Mouse (Mus musculus): Measurements from ENCODE around the gene Krt81. TPM values are rescaled to one million over a fixed set of nuclear protein-coding genes. Genes with fewer than 3 reads are reported as not detected.

Krt81 gene
- total RNA-seq (2012; rRNA removed) (not detected in 2 replicates), polyA plus RNA-seq (2012; ENCODE audit: insufficient read depth in 1 of 2, insufficient read length in 2 of 2, low read depth in 1 of 2, low replicate concordance in 2 of 2, missing spikeins in 1 of 2) (not detected)

DNA sequence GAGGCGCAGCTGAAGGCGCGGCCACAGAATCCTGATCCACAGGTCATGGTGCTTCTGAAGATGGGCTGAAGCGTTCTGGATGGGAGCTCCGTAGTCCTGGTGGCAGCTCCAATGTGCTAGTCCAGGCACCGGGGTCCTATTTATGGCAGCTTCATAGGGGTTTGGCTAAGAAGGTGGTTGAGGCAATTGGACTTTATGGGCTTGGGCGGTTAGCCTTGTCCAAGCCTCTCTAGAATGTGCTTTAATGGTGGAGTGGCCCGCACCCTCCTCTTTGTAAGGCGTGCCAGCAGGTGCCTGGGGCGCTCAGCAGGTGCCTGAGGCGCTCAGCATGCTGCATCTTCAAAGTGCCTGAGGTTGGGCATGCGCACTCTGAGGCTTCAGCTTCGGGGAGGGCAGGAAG, at the start of gene Krt81:
Krt81 (minus strand) TSS at position 101 of the 400 bp plus-strand sequence.
- DNase-seq (ENCODE audit: low read depth, low spot score), result no peak
- Histone ChIP-seq H3K36me3 (ENCODE audit: control insufficient read depth in 1 of 2, insufficient read depth in 2 of 2, low read length in 2 of 2) (no peaks in the 10 kb centered on the region), H3K27me3 (ENCODE audit: control insufficient read depth in 1 of 2, insufficient read depth in 2 of 2, low read length in 2 of 2) (peaks cover 0 to 2% of the 10 kb centered on the region in 2 experiments; a peak in 1 of 4 replicates), H3K79me2 (ENCODE audit: control insufficient read depth, insufficient read depth, low read length, poor library complexity) (no peaks in the 10 kb centered on the region), H3K4me1 (ENCODE audit: control insufficient read depth in 1 of 2, insufficient read depth in 2 of 2, low read length in 2 of 2) (no peaks in the 10 kb centered on the region), H3K4me3 (ENCODE audit: control insufficient read depth in 1 of 2, insufficient read depth in 1 of 2, low read depth in 2 of 2, low read length in 2 of 2) (no peak within 1 kb of the TSS), H3K9me3 (replicated peaks; ENCODE audit: insufficient read depth, low read length) (no peaks in the 10 kb centered on the region), H3K27ac (ENCODE audit: control insufficient read depth, low read depth, low read length) (no peak within 1 kb of the TSS), H3K9ac (ENCODE audit: control insufficient read depth, low read depth, low read length, poor library complexity, severe bottlenecking) (no peak within 1 kb of the TSS)
- TF ChIP-seq ZKSCAN1 (IDR thresholded peaks at IDR 0.05; ENCODE audit: low read depth, low read length) (no peak), CHD1 (IDR thresholded peaks at IDR 0.05; ENCODE audit: low read depth, low read length) (no peak), TCF12 (IDR thresholded peaks at IDR 0.05; ENCODE audit: low read depth, low read length) (no peak)

DNA sequence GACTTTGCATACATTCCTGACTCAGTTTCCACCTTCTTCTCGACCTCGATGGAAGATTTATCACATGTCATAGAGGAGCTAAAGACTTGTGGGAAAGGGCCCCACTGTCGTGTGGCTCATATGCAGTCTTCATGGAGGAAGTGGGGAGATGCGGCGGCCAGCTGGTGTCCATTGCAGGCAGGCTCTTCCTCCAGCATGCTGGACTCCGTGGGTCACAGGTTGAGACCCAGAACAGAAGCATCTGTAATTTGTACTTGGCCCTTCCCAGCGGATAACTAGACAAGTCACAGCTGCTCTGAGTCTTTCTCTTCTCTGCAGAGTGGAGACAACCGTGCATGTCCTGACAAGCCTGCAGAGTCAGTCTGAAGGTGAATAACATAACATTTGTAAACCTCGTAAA, 44.7 kb upstream of the Krt81 start:
- TF ChIP-seq MYC (IDR thresholded peaks at IDR 0.05; ENCODE audit: low read depth, low read length), result no peak
- no peak for TF ChIP-seq POLR2AphosphoS2 (IDR thresholded peaks at IDR 0.05; ENCODE audit: low read length)
- TF ChIP-seq TCF12 (IDR thresholded peaks at IDR 0.05; ENCODE audit: low read depth, low read length), result no peak
- no peak for TF ChIP-seq ZKSCAN1 (IDR thresholded peaks at IDR 0.05; ENCODE audit: low read depth, low read length)
- TF ChIP-seq CHD2 (IDR thresholded peaks at IDR 0.05; ENCODE audit: low read length), result no peak
- no peak for TF ChIP-seq SMC3 (IDR thresholded peaks at IDR 0.05; ENCODE audit: low read depth, low read length)
- TF ChIP-seq USF2 (IDR thresholded peaks at IDR 0.05; ENCODE audit: borderline replicate concordance in 1 of 2, insufficient read depth in 1 of 2, low read depth in 1 of 2, low read length in 2 of 2), result no peak
- TF ChIP-seq ZC3H11A (IDR thresholded peaks at IDR 0.05; ENCODE audit: low read depth, low read length), result no peak
- no peak for TF ChIP-seq HCFC1 (IDR thresholded peaks at IDR 0.05; ENCODE audit: low read depth, low read length)
- TF ChIP-seq TBP (IDR thresholded peaks at IDR 0.05; ENCODE audit: low read depth, low read length), result no peak
- TF ChIP-seq CHD1 (IDR thresholded peaks at IDR 0.05; ENCODE audit: low read depth, low read length), result no peak
- TF ChIP-seq GATA1 (IDR thresholded peaks at IDR 0.05; ENCODE audit: low read depth, low read length), result no peak
- TF ChIP-seq NELFE (IDR thresholded peaks at IDR 0.05; ENCODE audit: low read depth, low read length), result no peak
- TF ChIP-seq CTCF (IDR thresholded peaks at IDR 0.05 in 2 of 3, conservative IDR thresholded peaks at IDR 0.05 in 1 of 3; ENCODE audit: control insufficient read depth in 1 of 3, insufficient read depth in 1 of 3, low read depth in 2 of 3, low read length in 3 of 3, poor library complexity in 1 of 3, severe bottlenecking in 1 of 3), result no peak

More for the DNA sequence above, 44.7 kb upstream of the Krt81 start:
- Histone ChIP-seq H3K36me3 (ENCODE audit: control insufficient read depth in 1 of 2, insufficient read depth in 2 of 2, low read length in 2 of 2) (no peaks in the 10 kb centered on the region), H3K4me1 (ENCODE audit: control insufficient read depth in 1 of 2, insufficient read depth in 2 of 2, low read length in 2 of 2) (no peaks in the 10 kb centered on the region), H3K9me3 (replicated peaks; ENCODE audit: insufficient read depth, low read length) (no peaks in the 10 kb centered on the region), H3K79me2 (ENCODE audit: control insufficient read depth, insufficient read depth, low read length, poor library complexity) (no peaks in the 10 kb centered on the region), H3K9ac (ENCODE audit: control insufficient read depth, low read depth, low read length, poor library complexity, severe bottlenecking) (no peak overlapping the region), H3K27ac (ENCODE audit: control insufficient read depth, low read depth, low read length) (no peak overlapping the region), H3K4me3 (ENCODE audit: control insufficient read depth in 1 of 2, insufficient read depth in 1 of 2, low read depth in 2 of 2, low read length in 2 of 2) (no peak overlapping the region), H3K27me3 (ENCODE audit: control insufficient read depth in 1 of 2, insufficient read depth in 2 of 2, low read length in 2 of 2) (no peaks in the 10 kb centered on the region)
- DNase-seq (ENCODE audit: low read depth, low spot score), result no peak

Data from MEL (cell line).